Mouse (Mus musculus): ENCODE results near the gene Ly6g6e. TPM values are rescaled to one million over a fixed set of nuclear protein-coding genes. Genes with fewer than 3 reads are reported as not detected.

Gene Ly6g6e
- polyA plus RNA-seq, 1 experiment from 2014 or later, result 0.31 TPM

GRCm38 (mm10) chr17:35051156-35052086 is 25.3 kb upstream of the Ly6g6e start:
- peaks cover 52% of the 10 kb centered on the region for H3K4me1 ChIP-seq (replicated peaks)
- H3K27ac ChIP-seq, result peak overlapping the region; percentile 98
- peak; percentile 71 for ATAC-seq (replicated peaks; ENCODE audit: insufficient number of reproducible peaks, insufficient read depth, low FRiP score, low read depth)
- peak overlapping the region; percentile 80 for H3K9ac ChIP-seq
- under 1% methylated on average over 21 of the region's 21 CpGs for WGBS
- H3K27me3 ChIP-seq, result no peaks in the 10 kb centered on the region
- H3K4me3 ChIP-seq, result peak overlapping the region; percentile 73
- H3K36me3 ChIP-seq, result peaks cover 42% of the 10 kb centered on the region
- H3K4me2 ChIP-seq, result peak overlapping the region; percentile 76
- no peaks in the 10 kb centered on the region for H3K9me3 ChIP-seq (replicated peaks)

GRCm38 (mm10) chr17:35052271-35052798 is 24.4 kb upstream of the Ly6g6e start:
- ATAC-seq (replicated peaks; ENCODE audit: insufficient number of reproducible peaks, insufficient read depth, low FRiP score, low read depth), result no peak
- Histone ChIP-seq H3K4me2 (peak overlapping the region; percentile 76), H3K4me1 (replicated peaks) (peaks cover 46% of the 10 kb centered on the region), H3K36me3 (peaks cover 48% of the 10 kb centered on the region), H3K27ac (peak overlapping the region; percentile 98), H3K4me3 (peak overlapping the region; percentile 73), H3K27me3 (no peaks in the 10 kb centered on the region), H3K9me3 (replicated peaks) (no peaks in the 10 kb centered on the region), H3K9ac (peak overlapping the region; percentile 80)
- 55% methylated on average over 12 of the region's 12 CpGs for WGBS

- Histone ChIP-seq H3K4me3 (no peak overlapping the region), H3K4me2 (no peak overlapping the region), H3K27ac (peak overlapping the region; percentile 33; the same call in 1 of the 2 replicates), H3K36me3 (peaks cover 63% of the 10 kb centered on the region), H3K27me3 (no peaks in the 10 kb centered on the region), H3K9ac (no peak overlapping the region), H3K4me1 (replicated peaks) (peaks cover 41% of the 10 kb centered on the region), H3K9me3 (replicated peaks) (no peaks in the 10 kb centered on the region)
- no peak for ATAC-seq (replicated peaks; ENCODE audit: insufficient number of reproducible peaks, insufficient read depth, low FRiP score, low read depth)
- WGBS, result 85% methylated on average over 7 of the region's 7 CpGs
Observed at GRCm38 (mm10) chr17:35055691-35056495, 20.8 kb upstream of the Ly6g6e start.

DNA sequence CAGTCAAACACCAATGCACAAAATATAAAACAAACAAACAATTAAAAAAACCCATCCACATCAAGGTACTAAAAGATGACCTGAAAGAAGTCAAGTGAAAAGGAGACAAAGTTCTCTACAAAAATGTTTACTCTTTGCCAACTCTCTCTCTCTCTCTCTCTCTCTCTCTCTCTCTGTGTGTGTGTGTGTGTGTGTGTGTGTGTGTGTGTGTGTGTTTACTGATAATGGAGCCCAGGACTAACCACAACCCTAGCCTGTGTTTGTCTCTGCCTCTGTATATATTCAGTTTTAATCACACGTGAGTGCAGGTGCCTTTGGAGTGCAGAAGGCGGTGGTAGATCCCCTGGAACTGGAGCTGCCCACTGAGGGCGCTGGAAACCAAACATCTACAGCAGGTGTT is 19.6 kb upstream of the Ly6g6e start:
- Histone ChIP-seq H3K4me1 (replicated peaks) (peaks cover 41% of the 10 kb centered on the region), H3K27ac (no peak overlapping the region), H3K9me3 (replicated peaks) (no peaks in the 10 kb centered on the region), H3K36me3 (peaks cover 73% of the 10 kb centered on the region), H3K4me2 (no peak overlapping the region), H3K9ac (no peak overlapping the region), H3K27me3 (no peaks in the 10 kb centered on the region), H3K4me3 (no peak overlapping the region)
- WGBS, result 77% methylated on average over 3 of the region's 3 CpGs
- ATAC-seq (replicated peaks; ENCODE audit: insufficient number of reproducible peaks, insufficient read depth, low FRiP score, low read depth), result no peak

GRCm38 (mm10) chr17:35058316-35058715 is 18.4 kb upstream of the Ly6g6e start:
- peak overlapping the region; percentile 93 for H3K27ac ChIP-seq
- 0 out of 2 replicates have a peak overlapping the region, but pooled peaks have one; percentile 74 for H3K9ac ChIP-seq
- ATAC-seq (replicated peaks; ENCODE audit: insufficient number of reproducible peaks, insufficient read depth, low FRiP score, low read depth), result no peak
- H3K4me3 ChIP-seq, result peak overlapping the region; percentile 73
- no peak overlapping the region; the same call in 1 of the 2 replicates for H3K4me2 ChIP-seq
- H3K9me3 ChIP-seq (replicated peaks), result no peaks in the 10 kb centered on the region
- H3K4me1 ChIP-seq (replicated peaks), result peaks cover 32% of the 10 kb centered on the region
- no peaks in the 10 kb centered on the region for H3K27me3 ChIP-seq
- 56% methylated on average over 9 of the region's 9 CpGs for WGBS
- H3K36me3 ChIP-seq, result peaks cover 61% of the 10 kb centered on the region

- H3K27ac ChIP-seq, result peak within 1 kb of the TSS; percentile 93
- peaks cover 52% of the 10 kb centered on the region for H3K36me3 ChIP-seq
- H3K4me2 ChIP-seq, result peak within 1 kb of the TSS; percentile 71
- ATAC-seq (replicated peaks; ENCODE audit: insufficient number of reproducible peaks, insufficient read depth, low FRiP score, low read depth), result peak; percentile 91
- peak within 1 kb of the TSS; percentile 74 for H3K9ac ChIP-seq
- H3K4me1 ChIP-seq (replicated peaks), result peaks cover 28% of the 10 kb centered on the region
- H3K4me3 ChIP-seq, result peak within 1 kb of the TSS; percentile 73
- under 1% methylated on average over 57 of the region's 57 CpGs for WGBS
- H3K27me3 ChIP-seq, result peaks cover 2% of the 10 kb centered on the region; the same call in 1 of the 2 replicates
- H3K9me3 ChIP-seq (replicated peaks), result no peaks in the 10 kb centered on the region
Observed at GRCm38 (mm10) chr17:35058911-35059892, 17.5 kb upstream of the Ly6g6e start, which contains the start of gene Ddah2. Ddah2 (plus strand) TSS chr17:35059035.

- ATAC-seq (replicated peaks; ENCODE audit: insufficient number of reproducible peaks, insufficient read depth, low FRiP score, low read depth), result no peak
- peaks cover 45% of the 10 kb centered on the region for H3K36me3 ChIP-seq
- 28% methylated on average over 14 of the region's 14 CpGs for WGBS
- H3K4me1 ChIP-seq (replicated peaks), result peaks cover 37% of the 10 kb centered on the region
- peak overlapping the region; percentile 71 for H3K4me2 ChIP-seq
- H3K4me3 ChIP-seq, result peak overlapping the region; percentile 73
- peaks cover 10% of the 10 kb centered on the region for H3K27me3 ChIP-seq
- H3K9me3 ChIP-seq (replicated peaks), result no peaks in the 10 kb centered on the region
- H3K9ac ChIP-seq, result peak overlapping the region; percentile 74
- H3K27ac ChIP-seq, result peak overlapping the region; percentile 93
Observed at GRCm38 (mm10) chr17:35060071-35060470, 16.6 kb upstream of the Ly6g6e start.

DNA sequence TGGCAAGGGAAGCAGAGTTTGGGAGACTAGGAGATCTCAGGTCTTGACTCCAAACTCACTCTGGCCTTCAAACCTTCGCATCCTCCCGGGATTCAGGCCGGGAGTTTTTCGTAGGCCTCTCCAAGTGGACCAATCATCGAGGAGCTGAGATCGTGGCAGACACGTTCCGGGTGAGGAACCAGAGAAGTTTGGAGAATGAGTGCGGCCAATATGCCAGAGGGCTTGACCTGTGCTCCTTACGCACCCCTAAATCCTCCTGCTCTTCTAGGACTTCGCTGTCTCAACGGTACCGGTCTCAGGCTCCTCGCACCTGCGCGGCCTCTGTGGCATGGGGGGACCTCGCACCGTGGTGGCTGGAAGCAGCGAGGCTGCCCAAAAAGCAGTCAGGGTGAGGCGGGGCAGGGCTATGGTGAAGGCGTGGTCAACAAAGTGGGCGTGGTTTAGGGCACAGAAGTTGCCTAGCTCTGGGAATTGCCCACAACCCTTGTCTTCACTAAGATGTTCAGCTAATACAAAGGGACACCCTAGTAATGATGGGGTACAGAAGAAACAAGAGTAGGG is 15.9 kb upstream of the Ly6g6e start:
- Histone ChIP-seq H3K9ac (peak overlapping the region; percentile 74; the same call in 1 of the 2 replicates), H3K4me3 (peak overlapping the region; percentile 73), H3K36me3 (peaks cover 37% of the 10 kb centered on the region), H3K27ac (no peak overlapping the region), H3K9me3 (replicated peaks) (no peaks in the 10 kb centered on the region), H3K4me2 (peak overlapping the region; percentile 71), H3K27me3 (peaks cover 17% of the 10 kb centered on the region), H3K4me1 (replicated peaks) (peaks cover 41% of the 10 kb centered on the region)
- no peak for ATAC-seq (replicated peaks; ENCODE audit: insufficient number of reproducible peaks, insufficient read depth, low FRiP score, low read depth)
- WGBS, result 66% methylated on average over 22 of the region's 22 CpGs

DNA sequence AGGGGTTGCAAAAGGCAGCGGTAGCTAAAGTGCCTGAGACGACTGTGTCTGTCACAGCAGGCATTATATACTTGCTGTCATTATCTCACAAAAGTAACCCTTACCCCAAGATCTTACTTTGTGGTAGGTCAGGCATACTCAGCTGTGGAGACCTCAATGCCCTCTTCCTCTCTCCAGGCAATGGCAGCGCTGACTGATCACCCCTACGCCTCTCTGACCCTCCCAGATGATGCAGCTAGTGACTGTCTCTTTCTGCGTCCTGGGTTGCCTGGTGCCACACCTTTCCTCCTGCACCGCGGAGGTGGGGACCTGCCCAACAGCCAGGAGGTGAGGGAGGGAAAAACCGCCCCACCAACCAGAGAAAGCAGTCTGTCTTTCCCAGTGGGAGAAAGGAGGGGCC is 15.4 kb upstream of the Ly6g6e start:
- H3K27ac ChIP-seq, result no peak overlapping the region
- peaks cover 41% of the 10 kb centered on the region for H3K4me1 ChIP-seq (replicated peaks)
- peaks cover 32% of the 10 kb centered on the region for H3K36me3 ChIP-seq
- no peak for ATAC-seq (replicated peaks; ENCODE audit: insufficient number of reproducible peaks, insufficient read depth, low FRiP score, low read depth)
- H3K4me3 ChIP-seq, result no peak overlapping the region
- no peaks in the 10 kb centered on the region for H3K9me3 ChIP-seq (replicated peaks)
- 89% methylated on average over 8 of the region's 8 CpGs for WGBS
- H3K27me3 ChIP-seq, result peaks cover 22% of the 10 kb centered on the region
- no peak overlapping the region for H3K9ac ChIP-seq
- peak overlapping the region; percentile 71; the same call in 1 of the 2 replicates for H3K4me2 ChIP-seq

- Histone ChIP-seq H3K27me3 (peaks cover 43% of the 10 kb centered on the region), H3K9ac (no peak overlapping the region), H3K27ac (no peak overlapping the region), H3K4me2 (no peak overlapping the region), H3K9me3 (replicated peaks) (no peaks in the 10 kb centered on the region), H3K36me3 (peaks cover 14% of the 10 kb centered on the region; the same call in 1 of the 2 replicates), H3K4me3 (no peak overlapping the region), H3K4me1 (replicated peaks) (peaks cover 38% of the 10 kb centered on the region)
- ATAC-seq (replicated peaks; ENCODE audit: insufficient number of reproducible peaks, insufficient read depth, low FRiP score, low read depth), result no peak
- 82% methylated on average over 3 of the region's 3 CpGs for WGBS
Observed at GRCm38 (mm10) chr17:35063466-35063865, 13.2 kb upstream of the Ly6g6e start.
